Mouse (Mus musculus): ENCODE measurements around the gene Mtf1.

The Mtf1 gene

GRCm38 (mm10) chr4:124824967-124825366 is 23.1 kb downstream of the Mtf1 start:
- POLR2A ChIA-PET: interaction anchor here (0.6 to 3.4 kb wide), 21 partner anchors 7 to 168 kb away, joined by 3 to 24 read pairs (median 5); partner anchors contain the start of gene Mtf1 (in 2 of the 4)
- CTCF ChIA-PET: interaction anchor here in 3 of 4 experiments (0.9 to 1.8 kb wide), 5 partner anchors 16 to 111 kb away, joined by 3 to 8 read pairs (median 4); no protein-coding TSS in a partner anchor

GRCm38 (mm10) chr4:124825371-124825965 is 23.6 kb downstream of the Mtf1 start:
- POLR2A ChIA-PET: interaction anchor here (0.6 to 2.1 kb wide), 18 partner anchors 9 to 168 kb away, joined by 3 to 14 read pairs (median 4); partner anchors contain the start of gene Mtf1 (in 2 of the 4)
- CTCF ChIA-PET: interaction anchor here in 3 of 4 experiments (0.9 to 1.8 kb wide), 5 partner anchors 16 to 111 kb away, joined by 3 to 8 read pairs (median 4); no protein-coding TSS in a partner anchor

GRCm38 (mm10) chr4:124829671-124830070 is 27.8 kb downstream of the Mtf1 start:
- ChIA-PET CTCF (interaction anchor here in 1 of 4 experiments (1.5 kb wide), 1 partner anchor 15 kb away, joined by 4 read pairs; no protein-coding TSS in a partner anchor), POLR2A (interaction anchor here in 2 of 4 experiments (0.7 to 3.4 kb wide), 8 partner anchors 8 to 183 kb away, joined by 3 to 17 read pairs (median 4); partner anchors contain the start of genes Maneal (in 1 of the 2) and Mtf1 (in 1 of the 2))

GRCm38 (mm10) chr4:124832796-124833195 is 30.9 kb downstream of the Mtf1 start:
- ChIA-PET POLR2A (interaction anchor here (0.6 to 3.4 kb wide), 34 partner anchors 9 to 1427 kb away, joined by 3 to 24 read pairs (median 4); partner anchors contain the start of genes 1110065P20Rik (in 1 of the 4), Fhl3 (in 1 of the 4), Mtf1 (in 1 of the 4) and Pou3f1 (in 1 of the 4)), CTCF (interaction anchor here (0.6 to 3.0 kb wide), 17 partner anchors 8 to 1618 kb away, joined by 3 to 17 read pairs (median 4); partner anchors contain the start of gene Mtf1 (in 2 of the 4))

GRCm38 (mm10) chr4:124838035-124838700 is 36.3 kb downstream of the Mtf1 start:
- POLR2A ChIA-PET: interaction anchor here in 2 of 4 experiments (1.1 to 1.2 kb wide), 3 partner anchors 8 to 36 kb away, joined by 3 to 4 read pairs (median 3); partner anchors contain the start of gene Mtf1 (in 1 of the 2)
- CTCF ChIA-PET: interaction anchor here in 1 of 4 experiments (1.3 kb wide), 1 partner anchor 10 kb away, joined by 6 read pairs; no protein-coding TSS in a partner anchor

- ChIA-PET POLR2A (interaction anchor here in 2 of 4 experiments (0.5 to 3.4 kb wide), 7 partner anchors 9 to 1125 kb away, joined by 3 to 20 read pairs (median 5); partner anchors contain the start of gene Mtf1 (in 1 of the 2)), CTCF (interaction anchor here in 3 of 4 experiments (0.6 to 1.9 kb wide), 10 partner anchors 8 to 126 kb away, joined by 3 to 13 read pairs (median 5); partner anchors contain the start of gene Mtf1 (in 1 of the 3))
Observed at GRCm38 (mm10) chr4:124840998-124841397, 39.1 kb downstream of the Mtf1 start.

GRCm38 (mm10) chr4:124843493-124843892 is 41.6 kb downstream of the Mtf1 start:
- ChIA-PET CTCF (interaction anchor here (0.7 to 4.6 kb wide), 14 partner anchors 11 to 143 kb away, joined by 3 to 24 read pairs (median 4); partner anchors contain the start of genes Mtf1 (in 2 of the 4) and Fhl3 (in 1 of the 4)), POLR2A (interaction anchor here in 2 of 4 experiments (0.8 to 3.4 kb wide), 8 partner anchors 11 to 86 kb away, joined by 3 to 20 read pairs (median 6); partner anchors contain the start of gene Mtf1 (in 2 of the 2))

GRCm38 (mm10) chr4:124847573-124847972 is 45.7 kb downstream of the Mtf1 start:
- CTCF ChIA-PET: interaction anchor here (0.5 to 3.3 kb wide), 50 partner anchors 8 to 1709 kb away, joined by 3 to 24 read pairs (median 4); partner anchors contain the start of genes Mtf1 (in 4 of the 4), Maneal (in 2 of the 4), Sf3a3 (in 2 of the 4) and Clspn (in 1 of the 4)
- POLR2A ChIA-PET: interaction anchor here (0.6 to 4.3 kb wide), 25 partner anchors 8 to 154 kb away, joined by 3 to 32 read pairs (median 4); partner anchors contain the start of genes Mtf1 (in 3 of the 4), Fhl3 (in 1 of the 4) and Utp11 (in 1 of the 4)

GRCm38 (mm10) chr4:124849631-124850260 is 47.8 kb downstream of the Mtf1 start:
- ChIA-PET CTCF (interaction anchor here in 1 of 4 experiments (0.8 to 1.2 kb wide), 2 partner anchors 32 to 48 kb away, joined by 3 read pairs; partner anchors contain the start of gene Mtf1), POLR2A (interaction anchor here in 3 of 4 experiments (0.6 to 4.9 kb wide), 7 partner anchors 8 to 1688 kb away, joined by 3 to 49 read pairs (median 3); partner anchors contain the start of genes Maneal (in 1 of the 3) and Mtf1 (in 1 of the 3))

- ChIA-PET CTCF (interaction anchor here in 1 of 4 experiments (0.8 to 1.2 kb wide), 2 partner anchors 32 to 48 kb away, joined by 3 read pairs; partner anchors contain the start of gene Mtf1), POLR2A (interaction anchor here in 3 of 4 experiments (0.6 to 4.9 kb wide), 14 partner anchors 9 to 1689 kb away, joined by 3 to 49 read pairs (median 4); partner anchors contain the start of genes Maneal (in 2 of the 3), 9930104L06Rik (in 1 of the 3) and Mtf1 (in 1 of the 3))
Observed at GRCm38 (mm10) chr4:124850261-124850913, 48.5 kb downstream of the Mtf1 start, which contains the start of gene Yrdc. Gene Yrdc (plus strand): TSS chr4:124850679.

GRCm38 (mm10) chr4:124850933-124851658 is 49.2 kb downstream of the Mtf1 start, which contains the start of gene 1110065P20Rik:
Gene 1110065P20Rik (minus strand): TSS chr4:124851196.
- POLR2A ChIA-PET: interaction anchor here (0.8 to 4.9 kb wide), 20 partner anchors 9 to 166 kb away, joined by 3 to 49 read pairs (median 4); partner anchors contain the start of genes Maneal (in 3 of the 4), Mtf1 (in 2 of the 4) and 9930104L06Rik (in 1 of the 4)
- CTCF ChIA-PET: interaction anchor here in 2 of 4 experiments (0.6 to 1.3 kb wide), 2 partner anchors 22 to 49 kb away, joined by 5 read pairs; partner anchors contain the start of gene Mtf1 (in 1 of the 2)

GRCm38 (mm10) chr4:124856294-124856693 is 54.4 kb downstream of the Mtf1 start:
- POLR2A ChIA-PET: interaction anchor here in 2 of 4 experiments (0.8 to 3.5 kb wide), 14 partner anchors 9 to 147 kb away, joined by 3 to 17 read pairs (median 5); partner anchors contain the start of genes Mtf1 (in 2 of the 2) and 9930104L06Rik (in 1 of the 2)
- CTCF ChIA-PET: interaction anchor here in 3 of 4 experiments (0.6 to 1.4 kb wide), 5 partner anchors 9 to 192 kb away, joined by 3 to 5 read pairs (median 3); partner anchors contain the start of gene Mtf1 (in 1 of the 3)

GRCm38 (mm10) chr4:124858370-124858769 is 56.5 kb downstream of the Mtf1 start:
- POLR2A ChIA-PET: interaction anchor here in 2 of 4 experiments (1.0 to 1.7 kb wide), 5 partner anchors 23 to 143 kb away, joined by 3 to 6 read pairs (median 3); partner anchors contain the start of genes Mtf1 (in 1 of the 2) and Sf3a3 (in 1 of the 2)
- CTCF ChIA-PET: interaction anchor here in 3 of 4 experiments (0.6 to 1.8 kb wide), 3 partner anchors 11 to 296 kb away, joined by 4 to 5 read pairs (median 4); no protein-coding TSS in a partner anchor

- CTCF ChIA-PET: interaction anchor here (0.5 to 1.3 kb wide), 7 partner anchors 16 to 187 kb away, joined by 3 to 5 read pairs (median 4); partner anchors contain the start of gene Mtf1 (in 1 of the 4)
- POLR2A ChIA-PET: interaction anchor here in 2 of 4 experiments (0.6 to 4.7 kb wide), 4 partner anchors 8 to 1309 kb away, joined by 3 to 49 read pairs (median 16); partner anchors contain the start of genes 1110065P20Rik (in 2 of the 2) and Yrdc (in 2 of the 2)
Observed at GRCm38 (mm10) chr4:124860446-124860845, 58.5 kb downstream of the Mtf1 start.
